Mouse (Mus musculus) cortical plate, adult 2 months (tissue): ENCODE data around the gene Parp14. TPM values are rescaled to one million over a fixed set of nuclear protein-coding genes. Genes with fewer than 3 reads are reported as not detected.

ENCODE experiments used
- H3K27ac ChIP-seq: fragments of 200-500 bp; 2 replicates; pipeline ENCODE4 v1.5.1; 2012; ENCODE audit warnings: low read length, control low read depth, inconsistent platforms; ENCODE audit not compliant: insufficient read depth
- H3K4me1 ChIP-seq: fragments of 200-500 bp; 2 replicates; pipeline ENCODE4 v1.6.1; 2011; ENCODE audit warnings: low read length; ENCODE audit not compliant: control insufficient read depth, insufficient read depth
- H3K4me3 ChIP-seq: fragments of 200-500 bp; 2 replicates; pipeline ENCODE4 v1.5.1; 2011; ENCODE audit warnings: mild to moderate bottlenecking, low read length, control low read depth; ENCODE audit not compliant: insufficient read depth
- CTCF ChIP-seq: fragments of 200-500 bp; IDR thresholded peaks from 2 replicates; pipeline ENCODE4 v1.5.1; 2011; ENCODE audit warnings: mild to moderate bottlenecking, control low read depth, low read length; ENCODE audit not compliant: insufficient read depth; ENCODE audit errors: extremely low read depth
- POLR2A ChIP-seq: fragments of 200-500 bp; IDR thresholded peaks from 2 replicates; pipeline ENCODE4 v1.6.1; 2011; ENCODE audit warnings: mild to moderate bottlenecking, low read length, control low read depth; ENCODE audit not compliant: insufficient read depth; ENCODE audit errors: extremely low read depth
- polyA plus RNA-seq: library from polyadenylated mRNA; depleted of rRNA; stranded (reverse); fragments of >200 nt; gene quantifications from 2 replicates; pipeline ENCODE4 v1.2.3, GENCODE M21; 2012; rRNA removed

Gene Parp14
- 1.4 and 1.8 TPM in 2 replicates for polyA plus RNA-seq

GRCm38 (mm10) chr16:35871048-35871851, at the start of gene Parp14:
TSS of gene Parp14 (minus strand) at chr16:35871544.
- Histone ChIP-seq H3K4me3 (peak within 1 kb of the TSS; percentile 58), H3K4me1 (no peaks in the 10 kb centered on the region), H3K27ac (no peak within 1 kb of the TSS; the same call in 1 of the 2 replicates)
- TF ChIP-seq POLR2A (no peak), CTCF (no peak)

- Histone ChIP-seq H3K4me3 (no peak overlapping the region), H3K27ac (no peak overlapping the region), H3K4me1 (no peaks in the 10 kb centered on the region)
- no peak for TF ChIP-seq POLR2A
Observed at GRCm38 (mm10) chr16:35918721-35919543, 47.6 kb upstream of the Parp14 start.

- no peak for TF ChIP-seq POLR2A
- TF ChIP-seq CTCF: no peak
- Histone ChIP-seq H3K27ac (no peak overlapping the region), H3K4me1 (no peaks in the 10 kb centered on the region), H3K4me3 (no peak overlapping the region)
Observed at GRCm38 (mm10) chr16:35914301-35914700, 43.0 kb upstream of the Parp14 start.

GRCm38 (mm10) chr16:35913526-35913925, 42.2 kb upstream of the Parp14 start:
- TF ChIP-seq POLR2A: no peak
- TF ChIP-seq CTCF: peak; percentile 20; the same call in 1 of the 2 replicates
- Histone ChIP-seq H3K4me1 (no peaks in the 10 kb centered on the region), H3K27ac (no peak overlapping the region), H3K4me3 (no peak overlapping the region)

- TF ChIP-seq POLR2A (no peak), CTCF (no peak)
- H3K4me1 ChIP-seq: no peaks in the 10 kb centered on the region
Observed at GRCm38 (mm10) chr16:35911449-35911848, 40.1 kb upstream of the Parp14 start.

GRCm38 (mm10) chr16:35907432-35908201, 36.3 kb upstream of the Parp14 start:
- no peaks in the 10 kb centered on the region for H3K4me1 ChIP-seq
- TF ChIP-seq POLR2A (no peak), CTCF (no peak)

More at GRCm38 (mm10) chr16:35911449-35911848, 40.1 kb upstream of the Parp14 start:
- Histone ChIP-seq H3K27ac (no peak overlapping the region), H3K4me3 (no peak overlapping the region)

GRCm38 (mm10) chr16:35906887-35907286, 35.5 kb upstream of the Parp14 start:
- TF ChIP-seq POLR2A (no peak), CTCF (no peak)

More at GRCm38 (mm10) chr16:35907432-35908201, 36.3 kb upstream of the Parp14 start:
- Histone ChIP-seq H3K4me3 (no peak overlapping the region), H3K27ac (no peak overlapping the region)

GRCm38 (mm10) chr16:35905819-35906485, 34.6 kb upstream of the Parp14 start:
- H3K4me1 ChIP-seq: no peaks in the 10 kb centered on the region
- no peak overlapping the region for H3K4me3 ChIP-seq
- TF ChIP-seq POLR2A: no peak
- TF ChIP-seq CTCF: no peak
- no peak overlapping the region for H3K27ac ChIP-seq

More at GRCm38 (mm10) chr16:35906887-35907286, 35.5 kb upstream of the Parp14 start:
- Histone ChIP-seq H3K4me1 (no peaks in the 10 kb centered on the region), H3K4me3 (no peak overlapping the region), H3K27ac (no peak overlapping the region)
